Mouse (Mus musculus): Measurements from ENCODE around the gene Zswim1. TPM values are rescaled to one million over a fixed set of nuclear protein-coding genes. Genes with fewer than 3 reads are reported as not detected.
A peak's percentile ranks its signal among the peaks of the same experiment; 100 is the strongest.
"Not testable (repeated sequence)": the region's sequence is repeated elsewhere in the genome, so short reads cannot be mapped to it uniquely, and the experiment has no call there.

Zswim1 gene
- polyA plus RNA-seq, 1 experiment from 2014 or later: 20.3 TPM

GRCm38 (mm10) chr2:164857842-164858553 lies 35.5 kb downstream of the Zswim1 start:
- no peak for ATAC-seq (ENCODE audit: insufficient number of reproducible peaks, insufficient read depth, low FRiP score, low TSS enrichment, low read depth)
- Histone ChIP-seq H3K36me3 (0 out of 2 replicates have a peak, but pooled peaks cover 2% of the 10 kb centered on the region), H3K9ac (peak overlapping the region; percentile 71), H3K4me1 (peaks cover 47% of the 10 kb centered on the region), H3K9me3 (no peaks in the 10 kb centered on the region), H3K4me2 (peak overlapping the region; percentile 96), H3K27me3 (peaks cover 42% of the 10 kb centered on the region), H3K27ac (peak overlapping the region; percentile 88), H3K4me3 (peak overlapping the region; percentile 56)
- 3% methylated on average over 19 of the region's 19 CpGs for WGBS

GRCm38 (mm10) chr2:164859155-164859554 lies 36.7 kb downstream of the Zswim1 start:
- Histone ChIP-seq H3K36me3 (no peaks in the 10 kb centered on the region), H3K4me1 (peaks cover 47% of the 10 kb centered on the region), H3K27me3 (peaks cover 41% of the 10 kb centered on the region), H3K27ac (no peak overlapping the region), H3K9me3 (no peaks in the 10 kb centered on the region), H3K4me2 (no peak overlapping the region), H3K4me3 (no peak overlapping the region), H3K9ac (no peak overlapping the region)
- ATAC-seq (ENCODE audit: insufficient number of reproducible peaks, insufficient read depth, low FRiP score, low TSS enrichment, low read depth): no peak
- 29% methylated on average over 2 of the region's 2 CpGs for WGBS

- no peak overlapping the region for H3K4me2 ChIP-seq
- H3K4me1 ChIP-seq: peaks cover 47% of the 10 kb centered on the region
- H3K9ac ChIP-seq: no peak overlapping the region
- no peak overlapping the region for H3K27ac ChIP-seq
- no peak for ATAC-seq (ENCODE audit: insufficient number of reproducible peaks, insufficient read depth, low FRiP score, low TSS enrichment, low read depth)
- H3K9me3 ChIP-seq: no peaks in the 10 kb centered on the region
- 48% methylated on average over 9 of the region's 9 CpGs for WGBS
- no peak overlapping the region for H3K4me3 ChIP-seq
- H3K36me3 ChIP-seq: no peaks in the 10 kb centered on the region
- peaks cover 36% of the 10 kb centered on the region for H3K27me3 ChIP-seq
These were observed 37.4 kb downstream of the Zswim1 start for GRCm38 (mm10) chr2:164859640-164860432.

- H3K9ac ChIP-seq: no peak overlapping the region
- no peak overlapping the region for H3K27ac ChIP-seq
- H3K36me3 ChIP-seq: no peaks in the 10 kb centered on the region
- H3K9me3 ChIP-seq: no peaks in the 10 kb centered on the region
- H3K4me3 ChIP-seq: no peak overlapping the region
- ATAC-seq (ENCODE audit: insufficient number of reproducible peaks, insufficient read depth, low FRiP score, low TSS enrichment, low read depth): no peak
- H3K27me3 ChIP-seq: peaks cover 25% of the 10 kb centered on the region
- no peak overlapping the region for H3K4me2 ChIP-seq
- H3K4me1 ChIP-seq: peaks cover 42% of the 10 kb centered on the region
- WGBS: 64% methylated on average over 4 of the region's 4 CpGs
These were observed 38.6 kb downstream of the Zswim1 start for GRCm38 (mm10) chr2:164861094-164861493.

GRCm38 (mm10) chr2:164862179-164862861 lies 39.8 kb downstream of the Zswim1 start:
- Histone ChIP-seq H3K36me3 (no peaks in the 10 kb centered on the region), H3K4me2 (no peak overlapping the region), H3K27me3 (peaks cover 14% of the 10 kb centered on the region), H3K4me1 (peaks cover 35% of the 10 kb centered on the region), H3K27ac (0 out of 2 replicates have a peak overlapping the region, but pooled peaks have one; percentile 8), H3K9ac (no peak overlapping the region), H3K4me3 (no peak overlapping the region), H3K9me3 (0 out of 2 replicates have a peak, but pooled peaks cover under 1% of the 10 kb centered on the region)
- 38% methylated on average over 9 of the region's 9 CpGs for WGBS
- no peak for ATAC-seq (ENCODE audit: insufficient number of reproducible peaks, insufficient read depth, low FRiP score, low TSS enrichment, low read depth)

- not testable (repeated sequence) for ATAC-seq (ENCODE audit: insufficient number of reproducible peaks, insufficient read depth, low FRiP score, low TSS enrichment, low read depth)
These were observed 40.9 kb downstream of the Zswim1 start for GRCm38 (mm10) chr2:164863411-164863810.

GRCm38 (mm10) chr2:164864593-164864992 lies 42.1 kb downstream of the Zswim1 start:
- no peak for ATAC-seq (ENCODE audit: insufficient number of reproducible peaks, insufficient read depth, low FRiP score, low TSS enrichment, low read depth)
- Histone ChIP-seq H3K4me3 (no peak overlapping the region), H3K9ac (no peak overlapping the region), H3K4me2 (no peak overlapping the region), H3K9me3 (peaks cover 9% of the 10 kb centered on the region; the same call in 1 of the 2 replicates), H3K27me3 (no peaks in the 10 kb centered on the region), H3K27ac (no peak overlapping the region), H3K4me1 (peaks cover 16% of the 10 kb centered on the region), H3K36me3 (no peaks in the 10 kb centered on the region)
- 70% methylated on average over 4 of the region's 4 CpGs for WGBS

More at GRCm38 (mm10) chr2:164863411-164863810, 40.9 kb downstream of the Zswim1 start:
- not testable (repeated sequence) for H3K9ac ChIP-seq, H3K27ac ChIP-seq, H3K4me3 ChIP-seq, H3K36me3 ChIP-seq, H3K4me2 ChIP-seq, H3K9me3 ChIP-seq, H3K27me3 ChIP-seq
- peaks cover 25% of the 10 kb centered on the region for H3K4me1 ChIP-seq
- 87% methylated on average over 9 of the region's 9 CpGs for WGBS

GRCm38 (mm10) chr2:164866741-164867551 lies 44.5 kb downstream of the Zswim1 start:
- peaks cover 11% of the 10 kb centered on the region for H3K4me1 ChIP-seq
- no peak overlapping the region for H3K4me3 ChIP-seq
- no peak overlapping the region for H3K9ac ChIP-seq
- H3K27ac ChIP-seq: 0 out of 2 replicates have a peak overlapping the region, but pooled peaks have one; percentile 14
- no peak for ATAC-seq (ENCODE audit: insufficient number of reproducible peaks, insufficient read depth, low FRiP score, low TSS enrichment, low read depth)
- no peaks in the 10 kb centered on the region for H3K36me3 ChIP-seq
- no peak overlapping the region for H3K4me2 ChIP-seq
- WGBS: 57% methylated on average over 16 of the region's 16 CpGs
- H3K27me3 ChIP-seq: no peaks in the 10 kb centered on the region
- peaks cover 9% of the 10 kb centered on the region; the same call in 1 of the 2 replicates for H3K9me3 ChIP-seq

- WGBS: 91% methylated on average over 7 of the region's 7 CpGs
- 0 out of 2 replicates have a peak overlapping the region, but pooled peaks have one; percentile 14 for H3K27ac ChIP-seq
These were observed 45.1 kb downstream of the Zswim1 start for GRCm38 (mm10) chr2:164867566-164867965.

GRCm38 (mm10) chr2:164868491-164868890 lies 46.0 kb downstream of the Zswim1 start:
- peaks cover 4% of the 10 kb centered on the region; the same call in 1 of the 2 replicates for H3K4me1 ChIP-seq
- H3K36me3 ChIP-seq: no peaks in the 10 kb centered on the region
- no peak overlapping the region for H3K4me3 ChIP-seq
- 74% methylated on average over 7 of the region's 7 CpGs for WGBS
- H3K9me3 ChIP-seq: peaks cover 9% of the 10 kb centered on the region; the same call in 1 of the 2 replicates
- no peak overlapping the region for H3K4me2 ChIP-seq
- H3K9ac ChIP-seq: no peak overlapping the region
- ATAC-seq (ENCODE audit: insufficient number of reproducible peaks, insufficient read depth, low FRiP score, low TSS enrichment, low read depth): no peak
- no peak overlapping the region for H3K27ac ChIP-seq
- no peaks in the 10 kb centered on the region for H3K27me3 ChIP-seq

More at GRCm38 (mm10) chr2:164867566-164867965, 45.1 kb downstream of the Zswim1 start:
- peaks cover 9% of the 10 kb centered on the region; the same call in 1 of the 2 replicates for H3K9me3 ChIP-seq
- no peak for ATAC-seq (ENCODE audit: insufficient number of reproducible peaks, insufficient read depth, low FRiP score, low TSS enrichment, low read depth)
- no peak overlapping the region for H3K4me2 ChIP-seq
- H3K4me3 ChIP-seq: no peak overlapping the region
- H3K27me3 ChIP-seq: no peaks in the 10 kb centered on the region
- no peak overlapping the region for H3K9ac ChIP-seq
- no peaks in the 10 kb centered on the region for H3K36me3 ChIP-seq
- H3K4me1 ChIP-seq: peaks cover 5% of the 10 kb centered on the region

All from embryonic facial prominence, embryonic 13.5 days (tissue).